Mouse (Mus musculus) lung, postnatal 4 days (tissue): ENCODE data around the gene Lsm7.

Experiments used
- DNase-seq, 2 experiments: peaks; one replicate each; pipeline ENCODE4 v3.0.0; 2021

The Lsm7 gene

DNA sequence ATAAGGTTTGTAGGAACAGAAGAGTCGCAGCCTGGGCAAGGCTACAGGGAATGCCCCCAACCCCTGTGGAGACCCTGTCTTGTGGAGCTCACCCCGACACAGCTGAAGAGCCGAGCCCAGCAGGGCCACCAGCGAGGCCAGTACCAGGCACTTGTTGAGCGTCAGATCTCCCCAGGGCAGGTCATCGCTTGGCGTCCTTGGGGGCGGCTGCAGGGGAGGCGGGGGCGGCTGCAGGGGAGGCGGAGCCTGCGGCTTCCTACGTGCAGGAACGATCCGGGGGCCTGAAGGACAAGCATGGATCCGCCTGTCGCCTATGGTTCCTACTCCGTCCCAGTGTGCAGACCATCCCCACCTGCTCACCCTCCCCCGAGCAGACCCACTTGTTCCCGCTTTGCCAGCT lies 44.9 kb downstream of the Lsm7 start:
- DNase-seq = peak in 1 of 2 experiments; percentile 18

- DNase-seq = peak in 1 of 2 experiments; percentile 22
Measured at GRCm38 (mm10) chr10:80808985-80809632, 45.9 kb downstream of the Lsm7 start.

GRCm38 (mm10) chr10:80808099-80808984 lies 46.7 kb downstream of the Lsm7 start:
- peak in 1 of 2 experiments; percentile 34 for DNase-seq

GRCm38 (mm10) chr10:80807057-80807627 lies 47.9 kb downstream of the Lsm7 start:
- DNase-seq = peak; percentile 70 to 83

DNA sequence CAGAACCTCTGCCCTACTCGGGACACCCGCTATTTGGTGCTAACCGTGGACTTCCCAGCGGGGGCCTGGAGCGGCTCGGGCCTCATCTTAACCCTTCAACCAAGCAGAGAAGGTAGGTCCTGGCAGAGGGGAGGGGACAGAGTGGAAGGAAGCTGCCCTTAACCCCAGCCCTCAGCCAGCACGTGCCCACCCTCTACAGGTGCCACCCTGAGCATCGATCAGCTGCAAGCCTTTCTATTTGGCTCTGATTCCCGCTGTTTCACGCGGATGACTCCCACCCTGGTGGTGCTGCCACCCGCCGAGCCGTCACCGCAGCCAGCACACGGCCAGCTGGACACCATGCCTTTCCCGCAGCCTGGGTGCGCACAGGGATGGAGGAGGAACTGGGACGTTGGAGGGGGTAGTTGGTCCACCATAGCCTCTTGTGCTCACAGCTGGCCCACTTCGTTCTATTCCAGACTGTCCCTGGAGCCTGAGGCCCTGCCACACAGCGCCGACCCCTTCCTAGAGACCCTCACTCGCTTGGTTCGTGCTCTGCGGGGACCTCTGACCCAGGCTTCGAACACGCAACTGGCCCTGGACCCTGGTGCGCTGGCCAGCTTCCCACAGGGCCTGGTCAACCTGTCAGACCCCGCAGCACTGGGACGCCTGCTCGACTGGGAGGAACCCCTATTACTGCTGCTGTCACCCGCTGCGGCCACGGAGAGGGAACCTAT lies 48.5 kb downstream of the Lsm7 start:
- peak in 1 of 2 experiments; percentile 24 for DNase-seq

GRCm38 (mm10) chr10:80805925-80806324 lies 49.1 kb downstream of the Lsm7 start:
- DNase-seq = peak; percentile 72 to 84

DNA sequence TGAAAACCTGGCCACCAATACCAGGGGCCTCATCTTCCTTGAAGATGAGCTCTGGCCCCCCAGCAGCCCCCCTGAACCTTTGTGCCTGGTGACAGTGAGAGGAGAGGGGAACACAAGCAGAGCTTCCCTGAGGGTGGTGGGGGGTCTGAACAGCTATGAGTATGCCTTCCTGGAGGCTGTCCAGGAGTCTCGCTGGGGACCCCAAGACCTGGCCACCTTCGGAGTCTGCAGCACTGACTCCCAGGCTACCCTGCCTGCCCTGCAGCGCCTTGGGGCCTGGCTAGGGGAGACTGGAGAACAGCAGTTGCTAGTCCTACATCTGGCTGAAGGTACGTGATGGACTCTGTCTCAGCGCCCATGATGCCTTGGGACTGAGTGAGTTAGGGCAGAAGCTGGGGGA lies 49.7 kb downstream of the Lsm7 start:
- peak in 1 of 2 experiments; percentile 22 for DNase-seq

GRCm38 (mm10) chr10:80804916-80805315 lies 50.1 kb downstream of the Lsm7 start, which contains the start of gene Amh:
Gene Amh, plus strand, starts transcription at chr10:80805243.
- no peak for DNase-seq

- DNase-seq = no peak
Measured at GRCm38 (mm10) chr10:80804340-80804739, 50.7 kb downstream of the Lsm7 start.

DNA sequence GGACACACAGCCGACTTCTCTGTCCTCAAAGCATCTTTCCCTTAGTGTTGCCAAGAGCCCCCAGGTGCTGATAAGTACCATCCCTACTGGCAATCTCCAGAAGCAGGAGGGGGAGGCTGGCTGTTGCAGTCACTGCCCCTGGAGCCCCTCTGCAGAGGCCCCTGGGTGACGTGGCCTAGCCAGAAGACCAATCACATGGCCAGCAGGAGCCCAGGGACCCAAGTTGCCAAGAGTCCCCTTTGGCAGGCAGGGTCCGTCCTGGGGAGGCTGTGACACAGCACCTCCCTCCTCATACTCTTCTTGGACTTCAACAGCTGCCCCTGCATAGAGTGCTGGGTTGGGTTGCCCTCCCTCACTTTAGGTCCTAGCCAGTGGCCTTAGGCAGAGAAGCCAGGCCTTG lies 52.0 kb downstream of the Lsm7 start:
- DNase-seq = peak in 1 of 2 experiments; percentile 18
